Mouse (Mus musculus): ENCODE data around the gene Fbln1.

The Fbln1 gene

DNA sequence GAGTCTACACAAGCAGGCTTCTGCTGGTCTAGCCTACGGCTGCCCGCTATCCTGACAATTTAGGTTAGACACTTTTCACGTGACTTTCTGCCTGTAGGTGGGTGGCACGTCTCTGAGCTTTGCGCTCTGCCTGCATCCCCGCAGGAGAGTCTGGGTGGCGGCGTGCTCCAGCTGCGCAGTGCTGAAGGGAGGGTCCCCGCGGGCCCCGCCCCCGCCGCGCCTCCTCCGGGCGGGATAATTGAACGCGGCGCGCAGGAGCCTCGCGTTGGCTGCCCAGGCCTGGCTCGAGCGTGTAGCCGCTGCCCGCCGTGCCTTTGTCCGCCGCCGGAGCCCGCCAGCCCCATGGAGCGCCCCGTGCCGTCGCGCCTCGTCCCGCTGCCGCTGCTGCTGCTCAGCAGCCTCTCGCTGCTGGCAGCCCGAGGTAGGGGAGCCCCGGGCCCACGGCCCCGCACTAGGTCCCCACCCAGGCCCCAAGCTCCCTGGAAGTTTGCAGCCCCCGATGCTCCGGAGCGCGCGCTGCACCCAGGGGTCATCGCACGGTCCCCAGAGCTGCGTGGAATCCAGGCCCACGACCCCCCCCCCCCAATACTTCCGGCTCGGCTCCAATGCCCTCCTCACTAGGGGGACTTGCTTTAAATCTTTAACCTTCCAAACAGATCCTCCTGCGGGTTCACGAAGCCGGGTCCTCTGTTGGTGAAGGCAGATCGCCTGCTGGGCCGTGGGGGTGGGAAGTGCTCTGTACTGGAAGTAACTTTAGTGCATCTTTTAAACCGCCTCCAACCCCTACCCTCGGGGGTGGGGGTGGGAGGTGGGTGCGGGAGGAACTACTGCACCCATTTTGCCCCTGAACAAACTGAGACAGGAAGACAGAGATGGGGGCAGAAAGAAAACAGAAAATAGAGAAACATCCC, at the start of gene Fbln1:
TSS of gene Fbln1 (plus strand) at position 158 of the 911 bp plus-strand sequence.
- DNase-seq (ENCODE audit: low spot score in 2 of 2), result peak; percentile 67 to 75

DNA sequence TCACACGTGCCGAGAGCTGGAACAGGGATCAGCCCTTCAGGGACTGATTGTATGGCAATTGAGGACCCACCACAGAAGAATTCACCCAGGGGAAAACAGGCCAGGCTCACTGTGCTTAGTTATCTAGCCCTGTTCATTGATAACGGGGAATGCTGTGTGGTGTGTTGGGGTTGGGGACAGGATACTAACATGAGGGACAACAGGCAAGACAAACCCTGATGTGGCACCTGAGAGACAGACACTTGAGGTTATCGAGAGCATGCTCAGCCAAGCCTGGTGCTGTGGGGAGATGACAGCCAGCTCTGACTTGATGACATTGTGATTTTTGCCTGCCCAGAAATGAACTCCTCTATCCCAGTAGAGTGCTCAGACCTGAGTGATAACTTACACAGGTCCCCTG, 49.6 kb upstream of the Fbln1 start:
- no peak for DNase-seq (ENCODE audit: low spot score in 2 of 2)

DNA sequence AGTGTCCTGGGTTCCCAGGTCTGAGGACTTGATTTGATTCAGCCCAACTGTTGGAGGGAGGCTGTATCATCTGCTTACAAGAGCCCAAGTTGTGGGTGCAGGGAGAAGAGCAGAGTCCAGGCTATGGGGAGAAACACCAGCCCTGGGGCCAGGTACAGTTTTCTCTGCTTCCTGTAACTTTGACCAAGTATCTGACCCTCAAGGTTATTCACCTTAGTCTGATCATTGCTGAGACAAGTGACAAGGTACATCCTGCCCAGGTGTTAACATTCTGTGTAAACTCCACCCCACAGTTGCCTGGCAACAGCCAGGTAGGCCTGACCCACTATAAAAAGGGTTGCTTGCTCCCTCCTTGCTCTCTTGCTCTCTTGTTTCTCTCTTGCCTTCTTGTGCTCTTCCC, 44.3 kb upstream of the Fbln1 start:
- no peak for DNase-seq (ENCODE audit: low spot score in 2 of 2)

DNA sequence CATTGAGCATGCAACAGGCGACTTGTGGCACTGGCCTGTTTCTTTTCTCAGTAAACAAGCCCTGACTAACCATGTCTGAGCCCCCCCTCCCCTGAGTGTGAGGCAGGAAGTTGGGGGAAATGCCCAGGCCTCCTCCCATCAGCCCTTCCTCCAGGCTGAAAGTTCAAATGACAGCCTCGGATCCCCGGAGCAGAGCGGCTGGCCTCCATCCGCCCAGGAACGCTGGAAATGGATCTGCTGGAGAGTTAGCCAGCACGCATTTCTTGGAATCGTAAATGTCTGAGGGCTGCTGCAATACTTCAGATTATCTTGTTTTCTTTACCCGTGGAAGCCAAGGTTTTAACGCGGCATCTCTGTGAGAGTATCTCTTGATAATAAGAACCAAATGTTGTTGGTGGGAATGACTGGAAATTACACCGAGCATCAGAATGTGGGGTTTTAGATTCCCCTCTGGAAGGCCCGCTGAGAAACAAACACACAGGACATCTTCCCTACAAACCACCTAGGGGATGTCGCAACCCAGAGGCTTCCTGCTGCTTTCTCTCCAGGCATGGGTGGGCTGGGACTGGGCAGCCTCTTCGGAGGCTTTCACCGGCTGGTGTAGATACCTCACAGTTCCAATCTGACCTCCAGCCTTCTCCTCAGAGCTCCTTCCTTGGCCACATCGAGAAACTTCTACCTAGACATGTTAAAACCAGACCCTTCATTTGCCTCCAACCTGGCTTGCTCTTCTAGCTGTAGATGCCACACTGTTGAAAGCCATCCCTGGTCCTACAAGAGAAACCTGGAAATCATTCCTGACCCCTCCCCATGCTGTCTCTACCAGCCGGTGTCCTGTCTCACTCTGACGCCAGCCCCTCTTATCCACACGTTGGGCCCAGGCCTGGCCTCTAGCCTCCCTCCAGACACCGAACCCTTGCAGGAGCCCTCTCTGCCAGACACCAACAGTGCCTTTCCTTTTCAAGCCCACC, 42.8 kb upstream of the Fbln1 start:
- peak in 1 of 2 experiments; percentile 78 for DNase-seq (ENCODE audit: low spot score in 2 of 2)

- DNase-seq (ENCODE audit: low spot score in 2 of 2), result no peak
Observed at GRCm38 (mm10) chr15:85166433-85166933, 39.3 kb upstream of the Fbln1 start.

GRCm38 (mm10) chr15:85167086-85167679, 38.6 kb upstream of the Fbln1 start:
- DNase-seq (ENCODE audit: low spot score in 2 of 2), result no peak

DNA sequence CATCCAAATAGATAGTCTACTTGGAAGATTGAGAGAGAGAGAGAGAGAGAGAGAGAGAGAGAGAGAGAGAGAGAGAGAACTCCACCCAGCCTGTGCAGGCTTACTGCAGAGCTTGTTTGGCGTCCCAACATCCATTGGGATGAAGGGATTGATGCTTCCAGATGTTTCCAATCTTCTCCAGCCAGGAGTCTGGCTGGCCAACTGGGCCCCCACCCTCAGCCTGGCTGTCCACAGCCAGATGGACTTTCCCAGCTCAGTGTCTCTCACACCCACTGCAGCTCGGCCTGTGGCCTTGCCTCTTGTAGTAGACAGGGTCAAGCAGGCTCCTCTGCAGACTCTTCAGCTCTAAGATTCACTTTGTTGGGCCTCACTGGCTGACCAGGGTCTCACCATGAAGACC, 33.7 kb upstream of the Fbln1 start:
- DNase-seq (ENCODE audit: low spot score in 2 of 2), result peak in 1 of 2 experiments; percentile 67

DNA sequence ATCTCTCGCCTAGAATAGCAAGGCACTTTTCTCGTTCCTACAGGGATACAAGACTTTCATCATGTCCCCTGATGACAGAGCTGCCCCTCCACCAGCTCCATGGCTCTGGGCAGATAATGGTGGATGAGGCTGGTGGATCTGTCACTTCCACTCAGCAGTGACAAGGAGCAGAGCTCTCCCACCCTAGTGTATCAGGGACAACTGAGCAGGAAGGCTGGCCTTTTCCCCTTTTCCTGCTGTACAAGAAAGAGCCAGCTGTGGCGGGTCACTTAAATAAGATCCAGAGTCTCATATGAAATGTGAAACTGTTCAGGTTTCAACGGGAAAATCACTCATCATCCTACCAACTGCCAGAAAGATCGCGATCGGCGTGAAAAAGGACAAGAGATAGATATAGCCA, 32.3 kb upstream of the Fbln1 start:
- DNase-seq (ENCODE audit: low spot score in 2 of 2), result no peak

DNA sequence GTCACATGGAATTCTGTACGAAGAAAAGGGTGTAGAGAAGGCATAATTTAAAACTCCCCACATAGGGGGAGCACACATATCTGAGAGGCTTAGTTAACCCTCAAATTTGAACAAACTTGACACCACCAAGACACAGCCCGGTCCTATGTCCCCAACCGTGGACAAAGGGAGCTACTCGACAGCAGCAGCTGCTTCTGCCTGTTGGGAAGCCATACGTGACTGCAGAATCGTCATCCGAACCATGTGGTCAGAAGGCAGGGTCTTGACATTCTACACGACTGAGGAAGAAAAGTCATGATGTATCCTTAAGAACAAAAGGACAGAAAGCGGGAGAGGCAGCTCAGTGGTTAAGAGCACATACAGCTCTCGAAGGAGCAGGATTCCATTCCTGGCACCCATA, 31.7 kb upstream of the Fbln1 start:
- no peak for DNase-seq (ENCODE audit: low spot score in 2 of 2)

DNA sequence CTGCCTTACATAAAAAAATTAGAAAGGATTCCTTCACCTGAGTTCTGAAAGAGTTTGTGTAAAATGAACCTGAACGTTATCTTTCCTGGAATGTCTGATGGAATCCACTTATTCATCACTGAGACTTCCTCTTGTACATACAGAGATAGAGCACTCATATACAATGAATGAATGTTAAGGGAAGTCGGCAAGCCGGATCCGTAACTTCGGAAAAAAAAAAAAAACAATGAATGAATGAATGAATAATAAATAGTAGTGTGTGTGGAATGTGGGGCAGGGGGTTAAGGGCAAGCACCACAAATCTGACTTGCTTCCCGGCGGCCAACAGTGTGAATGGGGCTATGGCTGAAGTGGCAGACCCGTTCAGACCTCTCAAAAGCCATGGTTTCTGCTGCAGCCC, 28.2 kb upstream of the Fbln1 start:
- DNase-seq (ENCODE audit: low spot score in 2 of 2), result no peak

- DNase-seq (ENCODE audit: low spot score in 2 of 2), result no peak
Observed at GRCm38 (mm10) chr15:85178172-85178571, 27.6 kb upstream of the Fbln1 start.

DNA sequence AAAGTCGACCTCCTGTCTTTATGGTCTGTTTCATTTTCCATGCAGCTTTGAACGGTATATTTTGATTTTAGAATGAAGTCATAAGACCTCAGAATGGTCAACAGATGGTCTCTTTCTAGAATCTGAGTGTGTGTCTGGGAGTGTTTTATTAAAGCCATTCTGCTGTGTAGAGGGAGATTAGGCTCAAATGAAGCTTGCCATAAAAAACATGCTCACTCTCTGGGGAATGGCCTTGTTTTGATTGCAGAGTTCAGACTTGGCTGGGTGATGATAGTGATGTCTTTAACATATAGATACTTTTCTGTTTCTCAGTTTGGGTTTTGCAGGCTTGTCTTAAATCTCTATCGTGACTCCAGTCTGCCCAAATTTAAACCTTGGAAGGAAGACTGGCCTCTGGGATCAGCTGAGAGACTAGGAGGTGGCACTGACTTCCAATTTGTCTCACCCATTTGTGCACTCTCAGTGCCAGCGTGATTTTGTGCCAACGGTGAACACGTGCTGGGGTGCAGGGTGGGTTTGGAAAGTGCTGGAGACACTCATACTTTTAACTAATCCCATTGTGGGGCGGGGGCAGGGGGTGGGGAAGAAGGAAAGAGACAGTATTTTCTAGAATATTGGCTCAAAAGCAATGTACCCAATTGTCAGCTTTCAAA, 26.1 kb upstream of the Fbln1 start:
- DNase-seq (ENCODE audit: low spot score in 2 of 2), result no peak

DNA sequence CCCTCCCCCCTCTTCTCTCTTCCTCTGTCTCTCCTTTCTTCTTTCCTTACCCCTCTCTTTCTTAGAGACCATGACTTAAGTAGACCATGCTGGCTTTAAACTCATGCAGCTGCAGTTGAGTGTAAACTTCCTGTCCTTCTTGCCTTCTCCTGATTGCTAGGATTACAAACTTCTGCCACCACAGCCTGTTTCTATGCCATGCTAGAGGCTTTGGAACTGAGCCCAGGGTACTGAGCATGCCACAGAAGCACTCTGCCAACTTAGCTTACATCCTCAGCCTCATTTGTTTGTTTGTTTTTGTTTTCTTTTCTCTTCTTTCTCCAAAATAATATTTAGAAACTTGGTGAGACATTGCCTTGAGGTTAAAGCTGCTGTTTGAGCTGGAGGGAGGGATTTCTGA, 25.4 kb upstream of the Fbln1 start:
- DNase-seq (ENCODE audit: low spot score in 2 of 2), result no peak

DNA sequence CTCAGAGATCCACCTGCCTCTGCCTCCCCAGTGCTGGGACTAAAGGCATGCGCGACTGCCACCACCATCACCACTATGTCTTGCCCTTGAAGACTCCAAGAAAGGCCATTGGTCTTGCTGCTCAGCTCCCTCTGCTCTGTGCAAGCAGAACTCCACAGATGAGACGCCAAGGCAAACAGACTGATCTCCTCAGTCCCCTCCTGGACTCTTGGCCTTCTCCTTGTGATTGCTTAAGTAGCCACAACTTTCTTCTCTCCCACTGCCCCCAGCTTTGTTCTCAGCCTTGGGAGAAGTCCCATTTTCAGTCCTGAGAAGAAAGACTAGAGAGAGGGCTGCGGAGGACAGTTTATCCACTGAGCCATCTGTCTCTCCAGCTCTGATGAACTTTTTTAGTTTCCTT, 23.7 kb upstream of the Fbln1 start:
- no peak for DNase-seq (ENCODE audit: low spot score in 2 of 2)

GRCm38 (mm10) chr15:85186916-85187315, 18.8 kb upstream of the Fbln1 start:
- DNase-seq (ENCODE audit: low spot score in 2 of 2), result no peak

DNA sequence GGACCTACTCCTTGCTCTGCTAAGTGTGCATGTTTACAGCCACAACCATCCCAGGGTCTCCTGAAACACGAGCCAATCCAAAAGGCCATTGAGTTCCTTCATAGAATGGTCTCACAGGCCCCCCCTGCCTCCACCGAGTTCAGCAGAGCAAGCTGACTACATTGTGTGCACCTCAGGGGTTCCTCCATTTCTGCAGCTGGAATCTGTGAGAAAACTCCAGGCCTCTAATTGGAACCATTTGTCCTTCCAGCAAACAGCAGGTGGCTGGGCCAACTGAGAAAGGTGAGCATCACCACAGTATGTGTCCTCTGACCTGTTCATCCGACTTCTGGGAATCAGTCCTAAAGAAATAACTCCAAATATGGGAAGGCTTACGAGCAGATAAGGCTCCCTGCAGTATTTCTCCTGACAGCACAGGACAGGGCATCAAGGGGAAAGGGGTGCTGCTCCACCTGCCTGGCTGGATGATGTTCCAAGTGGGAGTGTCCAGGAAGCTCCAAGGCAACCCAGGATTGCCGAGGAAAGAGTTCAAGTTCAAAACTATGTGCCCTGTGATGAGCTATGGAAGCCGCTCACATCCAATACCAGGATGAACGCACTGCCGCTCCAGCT, 17.5 kb upstream of the Fbln1 start:
- no peak for DNase-seq (ENCODE audit: low spot score in 2 of 2)

DNA sequence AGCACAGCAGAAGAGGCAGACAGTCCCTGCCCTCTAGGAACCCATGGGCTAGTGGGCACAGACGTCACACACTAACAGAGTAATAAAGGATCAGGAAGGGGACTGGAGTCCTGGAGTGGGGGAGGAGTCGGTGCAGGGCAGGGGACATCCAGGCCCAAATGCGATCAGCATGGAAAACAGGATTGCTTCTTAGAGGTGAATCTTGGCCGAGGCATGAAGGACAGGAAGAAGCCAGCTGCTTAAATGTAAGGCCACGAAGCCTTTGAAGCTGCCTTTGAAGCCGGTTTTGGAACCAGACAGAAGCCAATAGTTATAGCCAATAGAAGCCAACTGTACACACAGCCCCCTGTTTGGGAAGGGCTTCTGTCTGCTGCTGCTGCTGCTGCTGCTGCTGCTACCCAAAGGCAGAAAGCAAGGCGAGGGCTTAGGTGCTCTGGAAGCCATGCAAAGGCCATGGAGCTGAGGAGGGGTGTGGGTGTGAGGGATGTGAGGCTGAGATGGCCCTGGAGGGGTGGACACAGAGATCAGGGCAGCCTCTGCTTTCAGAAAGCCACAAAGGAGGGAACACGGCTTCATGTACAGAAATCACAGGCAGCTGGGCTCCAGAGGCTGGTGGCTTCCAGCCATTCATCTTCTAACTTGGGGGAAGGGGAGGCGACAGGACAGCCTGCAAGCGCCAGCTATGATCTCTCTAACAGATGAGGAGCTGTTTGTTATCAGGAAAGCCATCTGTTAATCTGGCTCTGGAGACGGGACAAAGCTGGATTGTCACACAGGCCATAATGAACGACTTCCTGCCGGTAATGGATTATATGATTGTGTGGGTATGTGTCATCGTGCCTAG, 5.1 kb upstream of the Fbln1 start:
- no peak for DNase-seq (ENCODE audit: low spot score in 2 of 2)

- no peak for DNase-seq (ENCODE audit: low spot score in 2 of 2)
Observed at GRCm38 (mm10) chr15:85202199-85202598, 3.5 kb upstream of the Fbln1 start.

DNA sequence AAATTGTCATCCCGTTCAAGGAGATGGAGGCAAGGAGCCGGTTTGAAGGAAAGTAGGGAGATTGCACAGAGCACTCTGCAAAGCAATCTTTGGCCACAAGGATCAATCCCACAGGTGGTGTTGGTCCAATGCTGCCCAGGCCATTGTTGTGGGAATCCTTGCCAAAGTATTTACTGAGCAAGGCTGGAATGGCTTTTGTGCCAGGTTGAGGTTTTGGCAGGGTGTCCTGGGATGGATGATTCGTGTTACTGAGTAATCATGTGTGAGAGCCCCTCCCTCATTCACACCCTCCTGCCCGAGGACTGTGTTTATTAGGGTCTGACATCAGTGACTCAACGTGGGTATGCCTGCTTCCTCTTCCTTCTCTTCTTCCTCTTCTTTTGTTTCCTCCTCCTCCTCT, 3.0 kb upstream of the Fbln1 start:
- DNase-seq (ENCODE audit: low spot score in 2 of 2), result no peak

- DNase-seq (ENCODE audit: low spot score in 2 of 2), result no peak
Observed at GRCm38 (mm10) chr15:85204383-85204782, 1.4 kb upstream of the Fbln1 start.

All from urinary bladder, adult 18-20 months (tissue).